Mouse (Mus musculus): ENCODE measurements around the gene Arl15.

DNA sequence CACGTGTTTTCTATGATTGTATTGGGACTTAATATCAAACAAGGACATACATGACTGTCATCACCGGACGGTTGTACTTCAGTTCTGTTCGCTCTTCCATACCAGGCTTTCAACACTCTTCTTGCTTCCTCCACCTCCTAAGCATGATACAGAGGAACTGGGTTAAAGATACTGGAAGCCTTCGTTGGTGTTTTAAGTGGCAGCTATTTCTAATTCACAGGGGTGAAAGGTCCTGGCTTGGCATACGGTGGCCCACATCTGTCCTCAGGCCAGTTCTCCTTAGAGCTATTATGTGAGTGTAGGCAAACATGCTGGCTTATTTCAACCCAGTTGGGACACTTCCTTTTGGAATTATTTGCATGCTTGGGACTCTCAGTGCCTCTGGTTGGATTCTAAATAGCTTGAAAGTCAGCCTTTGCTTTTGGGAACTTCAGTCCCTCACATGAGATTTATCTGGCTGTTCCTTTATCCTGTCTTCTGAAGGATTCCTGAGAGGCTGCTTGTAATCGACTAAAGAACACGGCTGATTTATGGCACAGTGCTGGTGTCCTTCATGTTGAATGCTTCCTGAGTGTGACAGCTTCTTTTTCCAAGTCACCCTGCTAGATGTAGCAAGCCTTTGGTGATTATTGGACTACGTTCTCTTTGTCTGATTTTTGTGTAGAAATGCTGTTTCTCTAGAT, 17.7 kb downstream of the Arl15 start:
- TF ChIP-seq CTCF (IDR thresholded peaks at IDR 0.05; ENCODE audit: control insufficient read depth, insufficient read depth, low read length): no peak
- no peak for TF ChIP-seq POLR2A (IDR thresholded peaks at IDR 0.05; ENCODE audit: borderline replicate concordance, control insufficient read depth, low read depth, low read length)

All from bone marrow, adult 2 months (tissue).